Mouse (Mus musculus): ENCODE results near the gene Rere. TPM values are rescaled to one million over a fixed set of nuclear protein-coding genes. Genes with fewer than 3 reads are reported as not detected.
"Not testable (repeated sequence)": the region's sequence is repeated elsewhere in the genome, so short reads cannot be mapped to it uniquely, and the experiment has no call there.

Gene Rere
- total RNA-seq, 2 experiments from 2014 or later, result 52.5 to 62.6 TPM

DNA sequence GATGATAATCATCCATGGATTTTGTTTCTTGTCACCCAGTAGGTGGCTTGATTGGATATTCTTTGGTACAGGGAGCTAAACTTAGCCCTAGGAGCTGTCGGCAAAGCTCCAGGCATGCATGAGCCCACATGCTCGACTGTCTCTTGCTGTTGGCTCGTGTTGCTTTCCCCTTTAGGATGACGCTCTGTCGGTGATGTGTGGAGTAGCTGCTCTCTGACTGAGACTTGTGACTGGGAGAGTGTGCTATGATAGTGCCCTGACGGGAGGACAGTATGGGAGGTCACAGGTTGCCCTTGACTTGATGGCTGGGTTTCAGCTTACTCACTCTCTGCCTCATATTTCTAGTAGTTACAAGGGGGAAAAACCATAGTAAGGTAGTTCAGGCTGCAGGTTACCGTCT, 192.6 kb downstream of the Rere start:
- intact Hi-C loops (cut with DNase I), result no loop called here
- peak; percentile 33 to 48 for DNase-seq

GRCm38 (mm10) chr4:150476258-150476657, 194.8 kb downstream of the Rere start:
- no peak for DNase-seq

GRCm38 (mm10) chr4:150478006-150478405, 196.6 kb downstream of the Rere start:
- intact Hi-C loops (cut with DNase I), result no loop called here
- no peak for DNase-seq

More at GRCm38 (mm10) chr4:150476258-150476657, 194.8 kb downstream of the Rere start:
- intact Hi-C loops (cut with DNase I), result no loop called here

DNA sequence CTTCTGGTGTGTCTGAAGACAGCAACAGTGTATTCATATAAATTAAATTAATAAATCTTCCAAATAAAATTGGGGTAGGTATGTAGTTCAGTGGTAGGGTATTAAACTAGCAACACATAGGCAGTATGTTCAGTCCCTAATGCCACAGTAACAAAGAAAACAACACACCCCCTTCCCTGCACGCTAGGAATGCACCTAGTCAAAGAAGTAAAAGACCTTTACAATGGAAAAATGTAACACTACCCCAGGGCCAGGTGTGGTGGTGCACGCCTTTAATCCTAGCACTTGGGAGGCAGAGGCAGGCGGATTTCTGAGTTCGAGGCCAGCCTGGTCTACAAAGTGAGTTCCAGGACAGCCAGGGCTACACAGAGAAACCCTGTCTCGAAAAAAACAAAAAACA, 201.6 kb downstream of the Rere start:
- intact Hi-C loops (cut with DNase I); DNase-seq: not testable (repeated sequence)

GRCm38 (mm10) chr4:150486097-150486496, 204.7 kb downstream of the Rere start:
- DNase-seq, result peak in 1 of 2 experiments; percentile 14
- intact Hi-C loops (cut with DNase I), result no loop called here

GRCm38 (mm10) chr4:150487109-150487508, 205.7 kb downstream of the Rere start:
- intact Hi-C loops (cut with DNase I), result no loop called here
- DNase-seq, result no peak

DNA sequence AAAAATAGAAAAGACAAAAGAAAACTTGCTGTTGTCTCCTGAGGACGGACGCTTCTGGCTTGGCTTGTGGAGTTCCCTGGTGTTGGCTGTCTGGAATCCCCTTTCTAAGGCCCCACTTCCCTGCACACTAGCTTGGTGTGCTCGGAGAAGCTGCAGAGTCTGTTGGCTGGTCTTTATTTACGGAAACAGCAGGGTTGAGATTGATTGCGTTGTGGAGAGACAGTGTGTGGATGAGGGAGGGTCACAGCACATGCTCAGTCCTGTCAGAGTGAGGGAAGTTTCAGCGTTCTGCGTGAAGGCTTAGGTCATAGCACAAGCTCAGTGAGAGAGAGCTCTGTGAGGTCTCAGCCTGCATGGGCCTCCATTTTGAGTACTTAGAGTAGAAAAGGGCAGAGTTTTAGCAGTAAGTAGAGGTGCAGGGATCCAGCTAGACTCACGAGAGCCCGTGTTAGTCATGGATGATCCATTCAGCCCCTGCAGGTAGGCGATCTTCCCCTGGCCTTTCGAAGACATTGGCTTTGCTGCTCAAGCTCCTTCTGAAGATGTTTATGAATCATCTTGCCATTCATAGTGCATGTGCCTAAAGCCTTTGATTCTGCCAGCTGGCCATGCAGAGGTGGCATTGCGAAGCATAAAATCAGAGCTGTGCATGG, 206.8 kb downstream of the Rere start:
- intact Hi-C loops (cut with DNase I), result no loop called here
- DNase-seq, result peak; percentile 73 to 79

DNA sequence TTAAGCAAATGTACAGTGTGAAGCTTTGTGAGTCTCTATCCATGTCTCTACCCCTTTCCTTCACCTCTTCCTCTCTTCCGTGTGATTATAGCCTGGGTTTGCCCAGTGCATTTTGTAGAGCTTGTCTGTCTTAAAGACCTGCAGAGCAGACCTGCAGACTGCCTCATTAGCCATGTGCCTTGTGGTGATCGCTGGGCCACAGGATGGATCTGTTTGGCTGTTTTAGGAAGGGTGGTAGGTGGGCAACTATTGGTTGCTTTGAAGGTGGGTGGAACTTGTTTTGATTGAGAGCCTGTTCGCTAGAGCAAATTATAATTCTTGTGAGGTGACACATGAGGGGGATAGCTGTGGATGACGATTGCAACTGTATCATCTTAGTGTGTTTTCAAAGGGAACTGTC, 207.3 kb downstream of the Rere start:
- peak in 1 of 2 experiments; percentile 10 for DNase-seq
- intact Hi-C loops (cut with DNase I), result no loop called here

GRCm38 (mm10) chr4:150490050-150490449, 208.6 kb downstream of the Rere start:
- DNase-seq, result no peak
- intact Hi-C loops (cut with DNase I), result no loop called here

GRCm38 (mm10) chr4:150491710-150492109, 210.3 kb downstream of the Rere start:
- intact Hi-C loops (cut with DNase I), result no loop called here
- no peak for DNase-seq

DNA sequence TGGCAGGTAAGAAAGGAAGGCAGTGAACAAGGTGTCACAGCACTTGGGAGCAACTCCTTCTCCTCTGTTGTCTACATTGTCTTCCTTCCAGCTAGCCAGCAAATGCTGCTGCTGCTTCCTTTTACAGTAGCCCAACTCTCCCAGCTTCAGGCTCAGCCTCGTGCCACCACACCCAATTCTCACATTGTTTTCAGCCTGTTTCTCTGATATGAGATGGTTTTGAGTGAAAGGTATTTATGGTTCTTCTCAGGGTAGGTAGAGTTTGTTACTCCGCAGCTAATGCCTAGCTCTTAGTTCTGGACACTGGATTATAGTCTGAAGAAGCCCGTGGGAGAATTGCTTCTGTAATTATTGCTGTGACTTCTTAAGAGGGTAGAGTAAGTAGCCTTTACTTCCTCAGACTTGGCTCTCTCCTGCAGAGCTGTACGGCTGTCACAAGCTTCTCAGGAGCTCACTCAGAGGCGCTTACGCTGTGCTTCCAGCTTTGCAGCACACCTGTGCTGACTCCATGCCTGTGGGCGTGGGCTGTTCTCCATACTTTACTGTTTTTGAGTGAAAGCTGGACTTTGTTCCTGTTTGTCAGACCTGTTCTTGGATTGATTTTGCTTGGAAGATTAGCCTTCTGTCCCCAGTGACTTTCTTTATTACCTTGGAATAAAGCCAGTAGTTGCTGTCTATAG, 212.0 kb downstream of the Rere start:
- intact Hi-C loops (cut with DNase I), result no loop called here
- no peak for DNase-seq

GRCm38 (mm10) chr4:150493938-150494330, 212.5 kb downstream of the Rere start:
- intact Hi-C loops (cut with DNase I); DNase-seq: not testable (repeated sequence)

DNA sequence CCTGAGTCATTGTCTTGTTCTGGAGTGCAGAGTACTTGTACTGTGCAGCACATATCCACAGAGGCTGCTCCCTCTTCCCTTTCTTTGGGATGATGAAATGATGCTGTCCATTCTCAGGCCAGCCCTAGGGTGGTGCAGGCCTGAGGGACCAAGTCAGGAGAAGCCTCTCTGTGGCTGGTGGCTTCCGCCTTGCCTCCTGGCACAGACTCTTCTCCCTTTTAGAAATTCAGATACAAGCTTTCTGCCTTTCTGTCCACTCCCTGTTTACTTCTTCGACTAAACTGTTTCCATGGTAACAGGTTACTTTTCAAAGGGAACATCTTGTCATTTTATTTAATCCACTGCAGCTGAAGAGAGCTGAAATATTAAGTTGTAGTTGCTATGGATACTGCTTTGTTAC, 214.1 kb downstream of the Rere start:
- intact Hi-C loops (cut with DNase I), result loop anchor here (5.0 kb wide), 1 partner anchor 57 kb away; no protein-coding TSS in a partner anchor
- DNase-seq, result peak; percentile 19 to 30

GRCm38 (mm10) chr4:150504304-150505021, 223.0 kb downstream of the Rere start:
- DNase-seq, result no peak
- intact Hi-C loops (cut with DNase I), result no loop called here

- intact Hi-C loops (cut with DNase I), result no loop called here
- DNase-seq, result no peak
Observed at GRCm38 (mm10) chr4:150509026-150509712, 227.7 kb downstream of the Rere start.

GRCm38 (mm10) chr4:150510036-150510435, 228.6 kb downstream of the Rere start:
- intact Hi-C loops (cut with DNase I), result no loop called here
- no peak for DNase-seq

GRCm38 (mm10) chr4:150513387-150513786, 231.9 kb downstream of the Rere start:
- intact Hi-C loops (cut with DNase I), result not testable (repeated sequence)

GRCm38 (mm10) chr4:150516201-150516600, 234.8 kb downstream of the Rere start:
- intact Hi-C loops (cut with DNase I), result no loop called here
- no peak for DNase-seq

More at GRCm38 (mm10) chr4:150513387-150513786, 231.9 kb downstream of the Rere start:
- DNase-seq, result not testable (repeated sequence)

DNA sequence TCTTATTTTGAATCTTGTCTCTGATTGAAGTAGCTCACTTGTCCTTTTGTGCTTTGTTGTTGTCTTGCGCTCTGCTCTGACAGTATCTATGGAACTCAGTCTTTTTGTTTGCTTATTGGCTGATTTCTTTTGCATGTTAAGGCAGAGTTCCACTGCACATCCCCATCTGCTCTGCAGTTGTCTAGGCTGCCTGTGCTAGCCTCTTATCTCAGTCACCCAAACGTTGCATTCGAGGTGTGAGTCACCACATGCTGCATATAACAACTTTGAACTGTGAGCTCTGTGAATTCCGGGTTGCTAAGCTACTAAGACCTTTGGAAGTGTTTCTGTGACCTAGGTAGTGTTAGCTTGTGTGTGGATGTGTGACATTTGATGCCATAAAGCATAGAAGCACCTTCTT, 235.9 kb downstream of the Rere start:
- no peak for DNase-seq
- intact Hi-C loops (cut with DNase I), result no loop called here

- intact Hi-C loops (cut with DNase I), result no loop called here
- DNase-seq, result no peak
Observed at GRCm38 (mm10) chr4:150518826-150519225, 237.4 kb downstream of the Rere start.

- intact Hi-C loops (cut with DNase I), result no loop called here
- DNase-seq, result no peak
Observed at GRCm38 (mm10) chr4:150520069-150520468, 238.6 kb downstream of the Rere start.
